Mouse (Mus musculus) layer of hippocampus, adult 9-10 months (tissue): Measurements from ENCODE around the gene Cox6b1.

Experiments
- DNase-seq: peaks from one replicate; pipeline ENCODE4 v3.0.0; 2022; ENCODE audit warnings: low spot score

The Cox6b1 gene

GRCm38 (mm10) chr7:30608476-30608875, 17.5 kb downstream of the Cox6b1 start:
- no peak for DNase-seq

DNA sequence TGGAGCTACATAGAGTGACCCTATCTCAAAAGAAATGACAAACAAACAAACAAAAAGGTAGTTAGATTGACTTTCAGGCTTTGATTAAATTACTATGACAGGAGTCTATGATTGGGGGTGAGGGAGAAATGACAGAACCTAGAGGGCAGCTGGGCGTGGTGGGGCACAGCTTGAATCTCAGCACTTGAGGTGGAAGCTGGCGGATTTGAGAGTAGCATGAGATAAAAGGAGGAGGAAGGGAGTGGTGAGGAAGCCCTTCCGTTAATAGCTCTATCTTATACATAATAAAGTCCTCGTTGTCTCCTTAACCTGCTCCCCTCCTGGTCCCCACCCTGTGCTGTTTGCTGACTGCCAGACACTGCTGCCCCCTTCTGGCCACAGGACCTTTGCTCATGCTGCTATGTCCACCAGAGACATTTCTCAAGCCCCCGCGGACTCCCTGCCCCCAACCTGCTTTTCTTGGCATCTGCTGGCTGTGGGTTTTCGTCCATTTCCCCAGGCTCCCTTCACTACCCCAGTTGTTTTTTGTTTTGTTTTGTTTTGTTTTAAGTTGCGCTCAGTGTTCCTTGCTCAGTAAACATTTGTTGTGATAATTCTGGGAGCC, 18.1 kb downstream of the Cox6b1 start:
- no peak for DNase-seq

GRCm38 (mm10) chr7:30604944-30605343, 21.0 kb downstream of the Cox6b1 start:
- DNase-seq = no peak

GRCm38 (mm10) chr7:30604424-30604823, 21.5 kb downstream of the Cox6b1 start:
- DNase-seq = no peak

- DNase-seq = no peak
Observed at GRCm38 (mm10) chr7:30602583-30602982, 23.4 kb downstream of the Cox6b1 start.

DNA sequence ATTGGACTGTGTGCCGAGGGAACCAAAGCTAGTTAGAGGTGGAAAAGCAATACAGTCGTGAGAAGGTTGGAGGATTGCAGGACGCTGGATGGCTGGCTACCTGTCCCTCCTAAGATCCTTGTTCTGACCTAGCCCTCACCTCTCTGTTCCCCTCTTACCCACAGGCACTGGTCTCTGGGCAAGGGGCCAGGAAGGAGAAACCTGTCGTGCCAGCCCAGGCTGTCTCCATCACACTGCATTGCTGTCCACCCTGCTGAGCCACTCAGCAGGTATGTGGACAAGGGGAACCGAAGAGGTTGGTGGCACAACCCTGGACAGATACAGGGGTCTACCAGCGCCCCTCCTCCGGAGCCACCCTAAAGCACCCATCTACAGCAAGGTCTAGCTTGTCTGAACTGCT, 25.3 kb downstream of the Cox6b1 start:
- no peak for DNase-seq

- DNase-seq = peak; percentile 78
Observed at GRCm38 (mm10) chr7:30599933-30600353, 26.0 kb downstream of the Cox6b1 start.

DNA sequence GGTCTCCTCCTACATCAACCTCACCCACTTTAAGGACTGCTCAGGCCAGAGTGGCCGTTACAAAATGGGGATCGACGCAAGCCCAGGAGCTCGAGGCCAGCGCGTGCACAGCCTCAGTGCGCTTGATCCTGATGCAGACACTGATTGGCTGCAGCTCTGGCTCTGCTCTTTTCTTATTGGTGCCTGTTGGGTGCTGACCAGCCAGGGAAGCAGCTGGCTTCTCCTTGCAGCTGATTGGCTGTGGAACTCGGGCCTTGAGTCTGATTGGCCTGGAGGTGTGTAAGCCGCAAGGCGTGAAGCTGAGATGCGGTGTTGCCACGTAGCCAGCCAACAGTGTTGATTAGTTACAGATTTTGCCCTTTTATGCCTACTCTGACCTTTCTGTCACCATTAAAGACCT, 27.2 kb downstream of the Cox6b1 start, which contains the start of gene Zbtb32:
TSS of gene Zbtb32 (minus strand) at position 124 of the 400 bp plus-strand sequence.
- DNase-seq = no peak

GRCm38 (mm10) chr7:30596811-30597210, 29.1 kb downstream of the Cox6b1 start:
- no peak for DNase-seq

GRCm38 (mm10) chr7:30596093-30596492, 29.9 kb downstream of the Cox6b1 start:
- no peak for DNase-seq

DNA sequence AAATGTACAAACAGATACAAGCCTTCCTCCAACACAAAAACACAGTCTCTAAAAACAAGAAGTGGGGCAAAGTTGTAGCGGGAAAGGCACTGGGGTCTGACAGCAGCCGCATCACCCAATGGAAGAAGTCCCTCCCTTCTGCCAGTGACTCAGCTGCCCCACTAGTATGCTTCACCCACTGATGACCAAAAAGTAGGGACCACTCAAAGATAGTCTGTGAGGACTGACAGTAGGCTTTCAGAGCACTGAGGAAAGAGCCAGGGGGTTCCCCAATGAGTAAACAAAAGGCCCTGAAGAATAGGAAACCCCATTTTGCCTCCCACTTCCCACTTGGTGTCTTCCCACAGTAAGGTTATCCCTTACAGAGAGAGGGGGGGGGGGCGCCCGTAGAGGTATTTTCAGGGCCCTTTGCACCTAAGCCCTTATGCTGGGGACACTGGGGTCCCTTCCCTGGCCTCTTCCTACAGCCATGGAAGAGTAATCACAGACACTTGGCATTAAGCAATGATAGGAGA, 31.4 kb downstream of the Cox6b1 start:
- no peak for DNase-seq

DNA sequence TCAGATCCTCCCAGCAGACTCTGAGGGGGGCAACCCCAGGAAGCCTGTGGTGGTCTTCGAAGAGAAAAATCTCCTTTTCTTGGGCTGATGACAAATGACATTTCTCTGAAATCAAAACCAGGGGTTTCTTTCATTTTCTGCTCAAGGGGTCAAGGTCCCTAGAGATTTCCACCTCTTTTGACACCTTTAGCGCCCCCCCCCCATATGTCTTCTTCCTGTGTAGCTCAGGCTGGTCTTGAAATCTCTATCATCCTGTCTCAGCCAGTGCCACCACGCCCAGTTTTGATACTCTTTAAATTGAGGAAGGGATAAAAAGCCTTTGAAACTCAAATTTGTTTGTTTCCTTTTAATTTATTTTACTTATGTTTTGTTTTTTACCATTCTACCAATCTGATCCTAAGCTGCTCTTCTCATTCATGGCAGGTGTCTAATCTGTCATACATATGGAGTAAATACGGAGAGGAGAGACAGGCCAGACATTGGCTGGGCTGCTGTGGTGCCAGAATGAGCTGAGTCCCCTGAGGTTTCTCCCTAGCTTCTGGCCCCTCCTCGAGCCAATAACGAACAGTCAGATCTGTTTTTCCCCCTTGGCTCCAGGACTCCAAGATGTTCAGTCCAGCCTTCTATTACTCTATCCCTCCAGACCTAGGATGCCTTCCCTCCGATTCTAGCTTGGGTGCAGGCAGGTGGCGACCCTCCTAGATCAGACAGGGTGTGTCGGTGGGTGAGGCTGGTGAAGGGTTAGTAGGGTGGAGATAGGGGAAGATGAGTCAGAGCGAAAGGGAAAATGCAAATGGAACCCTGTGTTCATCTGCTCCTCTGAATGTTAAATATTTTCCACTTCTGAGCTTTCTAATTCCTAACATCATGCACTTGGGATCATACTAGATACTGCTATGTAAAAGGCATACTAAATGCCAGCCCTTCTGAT, 32.1 kb downstream of the Cox6b1 start:
- no peak for DNase-seq

DNA sequence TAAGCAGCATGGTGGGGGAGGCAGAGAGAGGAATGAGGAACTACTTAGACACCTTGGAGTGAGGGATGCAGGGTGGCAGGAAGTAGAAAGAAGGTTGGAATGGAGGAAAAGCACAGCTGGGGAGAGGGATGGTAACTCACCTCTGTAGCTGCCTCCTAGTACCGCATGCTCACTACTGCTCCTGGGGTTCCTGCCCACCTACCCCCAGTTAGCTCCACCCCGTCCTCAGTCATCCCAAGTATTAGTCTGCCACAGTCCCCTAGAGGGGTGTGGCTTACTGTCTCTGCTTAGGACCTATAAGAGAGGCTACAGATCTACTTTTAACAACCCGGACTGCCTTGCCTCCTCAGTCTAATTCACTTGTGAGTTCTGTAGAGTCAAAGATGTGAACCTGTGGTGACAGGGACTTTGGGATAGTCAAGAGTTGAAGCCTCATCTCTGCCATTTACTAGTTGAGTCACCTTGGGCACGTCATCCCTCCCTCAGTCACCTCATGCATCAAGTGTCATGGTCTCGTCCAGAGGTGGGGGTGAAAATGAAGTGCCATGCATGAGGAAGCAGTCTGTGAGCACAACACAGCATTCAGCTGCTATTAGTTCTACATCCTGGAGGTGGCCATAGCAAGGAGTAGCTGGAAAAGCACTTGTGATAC, 33.1 kb downstream of the Cox6b1 start:
- DNase-seq = no peak

DNA sequence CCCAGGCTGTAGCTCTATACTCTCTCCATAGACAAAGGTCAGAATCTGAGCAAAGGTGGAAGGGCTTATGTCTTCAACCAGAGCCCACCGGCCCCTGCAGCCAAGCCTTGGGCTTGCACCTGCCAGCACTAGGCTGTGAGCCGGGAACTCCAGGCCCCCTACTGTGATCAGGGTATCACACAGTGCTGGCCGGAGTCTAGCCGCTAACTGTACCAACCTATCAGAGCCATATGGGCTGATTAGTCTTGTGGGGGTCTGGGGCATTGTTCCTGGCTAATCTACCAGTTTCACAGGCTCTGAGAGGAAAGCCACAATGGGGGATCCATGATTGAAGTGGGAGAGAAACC, 34.4 kb downstream of the Cox6b1 start:
- no peak for DNase-seq

DNA sequence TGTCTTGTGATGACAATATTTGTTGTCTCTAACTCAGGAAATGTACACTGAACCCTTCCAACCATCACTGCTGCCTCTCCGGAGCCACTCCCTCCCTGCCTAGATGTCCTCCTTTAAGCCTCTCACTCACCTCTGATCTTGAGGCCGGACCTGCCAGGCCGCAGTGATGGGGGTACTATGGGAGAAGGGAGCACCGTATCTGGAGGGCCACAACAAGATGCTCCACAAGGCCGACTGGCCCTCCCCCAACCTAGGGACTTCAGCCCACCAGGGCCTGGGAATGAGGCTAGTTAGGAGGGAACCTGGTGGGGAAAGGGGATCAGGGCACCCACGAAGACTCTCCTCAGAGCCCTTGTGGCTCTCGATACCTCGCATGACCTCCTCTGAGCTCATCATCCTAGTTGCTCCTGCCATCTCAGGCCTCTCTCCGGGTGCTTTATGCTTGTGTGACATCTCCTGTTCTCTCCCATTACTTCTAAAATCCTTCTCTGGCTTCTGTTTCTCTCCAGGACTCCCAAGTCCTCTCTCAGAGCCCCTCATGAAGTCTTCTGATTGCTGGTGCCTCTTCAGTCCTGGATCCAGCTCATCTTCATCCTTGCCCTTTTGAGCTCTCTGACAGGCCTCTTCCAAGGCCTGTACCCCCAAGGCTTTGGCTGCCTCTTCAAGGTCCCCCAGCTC, 34.9 kb downstream of the Cox6b1 start:
- no peak for DNase-seq

- DNase-seq = peak; percentile 44
Observed at GRCm38 (mm10) chr7:30589435-30590301, 36.3 kb downstream of the Cox6b1 start.

- peak; percentile 88 for DNase-seq
Observed at GRCm38 (mm10) chr7:30588676-30589434, 37.1 kb downstream of the Cox6b1 start, which contains the start of gene Kmt2b. Gene Kmt2b, minus strand, starts transcription at chr7:30588726.

GRCm38 (mm10) chr7:30587842-30588667, 37.9 kb downstream of the Cox6b1 start:
- DNase-seq = peak; percentile 33

DNA sequence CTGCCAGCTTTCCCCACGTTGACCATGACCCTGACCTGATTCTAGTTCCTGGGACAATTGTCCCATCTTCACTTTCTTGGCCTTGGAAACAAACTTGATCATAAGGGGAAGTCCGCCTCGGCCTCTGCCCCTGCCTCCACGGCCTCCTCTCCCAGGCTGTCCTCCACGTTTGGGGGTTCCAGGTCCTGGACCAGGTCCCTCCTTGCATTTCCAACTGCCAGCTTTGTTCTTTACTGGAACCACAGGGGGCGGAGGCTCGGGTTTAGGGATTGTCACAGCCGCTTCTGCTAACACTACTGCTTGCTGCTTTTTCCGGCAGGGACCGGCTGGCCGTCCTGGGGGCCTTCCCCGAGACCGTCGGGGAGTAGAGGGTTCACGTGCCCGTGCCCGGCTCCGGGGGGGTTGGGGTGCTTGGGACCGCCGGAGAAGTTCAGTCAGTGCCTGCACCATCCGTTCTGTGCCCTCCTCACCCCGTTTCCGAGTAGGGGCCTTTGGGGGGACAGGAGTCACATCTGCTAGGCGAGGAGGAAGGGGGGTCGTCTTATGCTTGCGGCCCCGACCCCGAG, 39.4 kb downstream of the Cox6b1 start:
- DNase-seq = no peak
